Mouse (Mus musculus): ENCODE data around the gene Cd33. TPM values are rescaled to one million over a fixed set of nuclear protein-coding genes. Genes with fewer than 3 reads are reported as not detected.

Gene Cd33
- polyA plus RNA-seq, 1 experiment from 2014 or later, result 3.0 TPM

- H3K4me1 ChIP-seq (replicated peaks), result no peaks in the 10 kb centered on the region
- H3K9ac ChIP-seq, result no peak overlapping the region
- H3K9me3 ChIP-seq (replicated peaks), result no peaks in the 10 kb centered on the region
- no peaks in the 10 kb centered on the region for H3K27me3 ChIP-seq
- no peak for ATAC-seq (ENCODE audit: insufficient read depth)
- WGBS (ENCODE audit: insufficient replicate concordance), result 11% methylated on average over 3 of the region's 3 CpGs
- no peak overlapping the region for H3K27ac ChIP-seq (replicated peaks)
- no peak overlapping the region for H3K4me2 ChIP-seq
- H3K4me3 ChIP-seq (replicated peaks), result no peak overlapping the region
- no peaks in the 10 kb centered on the region for H3K36me3 ChIP-seq (replicated peaks)
Measured at GRCm38 (mm10) chr7:43554550-43554949, 10.3 kb upstream of the Cd33 start.

DNA sequence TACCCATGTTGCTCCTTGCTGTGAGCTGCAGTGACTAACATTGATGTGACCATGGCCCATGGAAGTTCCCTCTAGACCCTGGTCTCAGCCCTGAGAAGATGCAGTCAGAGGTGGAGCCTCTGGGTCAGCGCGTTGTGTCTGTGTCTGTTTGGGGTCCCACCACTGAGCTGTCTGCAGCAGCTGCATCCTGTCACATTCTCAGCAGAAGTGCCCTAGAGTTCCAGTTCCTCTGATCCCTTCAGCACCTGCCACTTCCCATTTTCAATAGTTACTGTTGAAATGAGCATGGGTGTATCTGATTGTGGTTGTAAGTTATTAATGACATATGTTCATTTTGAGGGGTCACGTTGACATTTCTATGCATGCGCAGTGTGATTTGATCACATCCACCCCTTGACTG lies 8.9 kb upstream of the Cd33 start:
- no peaks in the 10 kb centered on the region for H3K4me1 ChIP-seq (replicated peaks)
- H3K36me3 ChIP-seq (replicated peaks), result no peaks in the 10 kb centered on the region
- WGBS (ENCODE audit: insufficient replicate concordance), result 21% methylated on average over 4 of the region's 4 CpGs
- H3K9me3 ChIP-seq (replicated peaks), result no peaks in the 10 kb centered on the region
- no peaks in the 10 kb centered on the region for H3K27me3 ChIP-seq
- no peak overlapping the region for H3K4me2 ChIP-seq
- H3K4me3 ChIP-seq (replicated peaks), result no peak overlapping the region
- no peak overlapping the region for H3K9ac ChIP-seq
- no peak for ATAC-seq (ENCODE audit: insufficient read depth)
- no peak overlapping the region for H3K27ac ChIP-seq (replicated peaks)

- Histone ChIP-seq H3K27me3 (no peaks in the 10 kb centered on the region), H3K27ac (replicated peaks) (no peak overlapping the region), H3K36me3 (replicated peaks) (no peaks in the 10 kb centered on the region), H3K9me3 (replicated peaks) (no peaks in the 10 kb centered on the region), H3K4me2 (no peak overlapping the region), H3K4me3 (replicated peaks) (no peak overlapping the region), H3K9ac (no peak overlapping the region), H3K4me1 (replicated peaks) (no peaks in the 10 kb centered on the region)
- WGBS (ENCODE audit: insufficient replicate concordance), result 56% methylated on average over 4 of the region's 4 CpGs
- ATAC-seq (ENCODE audit: insufficient read depth), result no peak
Measured at GRCm38 (mm10) chr7:43548206-43548605, 4.0 kb upstream of the Cd33 start.

DNA sequence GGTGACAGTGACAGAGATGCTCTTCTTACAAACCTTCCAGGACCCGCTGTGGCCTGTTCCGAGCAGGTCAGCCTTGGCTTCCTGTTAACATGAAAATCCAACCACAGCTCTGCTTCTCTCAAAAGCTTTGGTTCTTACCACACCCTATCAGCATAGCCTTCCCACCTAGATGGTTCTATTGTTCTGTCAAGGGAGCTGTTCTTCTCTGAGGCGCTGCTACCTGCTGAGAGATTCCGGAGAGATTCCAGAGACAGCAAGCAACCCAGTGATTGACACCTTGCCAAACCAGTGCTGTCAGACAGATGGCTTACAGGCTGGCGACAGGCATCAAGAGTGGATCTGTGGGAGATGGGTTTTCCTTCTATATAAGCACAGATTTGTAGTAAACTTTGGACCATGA lies 3.4 kb upstream of the Cd33 start:
- Histone ChIP-seq H3K9me3 (replicated peaks) (no peaks in the 10 kb centered on the region), H3K4me2 (no peak overlapping the region), H3K27me3 (no peaks in the 10 kb centered on the region), H3K36me3 (replicated peaks) (no peaks in the 10 kb centered on the region), H3K9ac (no peak overlapping the region), H3K27ac (replicated peaks) (no peak overlapping the region), H3K4me1 (replicated peaks) (no peaks in the 10 kb centered on the region), H3K4me3 (replicated peaks) (no peak overlapping the region)
- 43% methylated on average over 5 of the region's 5 CpGs for WGBS (ENCODE audit: insufficient replicate concordance)
- no peak for ATAC-seq (ENCODE audit: insufficient read depth)

- H3K9ac ChIP-seq, result no peak overlapping the region
- H3K27ac ChIP-seq (replicated peaks), result no peak overlapping the region
- H3K27me3 ChIP-seq, result no peaks in the 10 kb centered on the region
- H3K4me1 ChIP-seq (replicated peaks), result no peaks in the 10 kb centered on the region
- H3K4me3 ChIP-seq (replicated peaks), result no peak overlapping the region
- ATAC-seq (ENCODE audit: insufficient read depth), result no peak
- no peaks in the 10 kb centered on the region for H3K9me3 ChIP-seq (replicated peaks)
- H3K36me3 ChIP-seq (replicated peaks), result no peaks in the 10 kb centered on the region
- WGBS (ENCODE audit: insufficient replicate concordance), result 45% methylated on average over 7 of the region's 7 CpGs
- no peak overlapping the region for H3K4me2 ChIP-seq
Measured at GRCm38 (mm10) chr7:43545656-43546545, 1.7 kb upstream of the Cd33 start.

DNA sequence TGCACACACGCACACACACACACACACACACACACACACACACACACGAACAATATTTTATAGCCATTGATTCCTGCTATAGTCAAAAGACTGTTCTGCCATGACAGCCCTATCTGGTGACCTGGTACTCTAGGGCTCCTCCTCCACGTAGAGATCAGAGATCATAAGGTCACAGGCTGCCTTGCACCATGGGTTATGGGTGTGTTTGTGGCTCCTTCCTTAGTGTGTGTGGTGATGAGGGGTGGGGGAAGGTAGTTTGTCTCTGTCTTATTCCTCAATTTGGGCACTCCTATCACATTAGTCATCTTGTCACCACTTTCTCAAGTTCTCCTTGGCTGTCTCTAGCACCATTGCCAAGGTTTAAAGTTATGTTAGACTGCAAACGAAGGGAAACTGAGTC lies 5.7 kb downstream of the Cd33 start:
- Histone ChIP-seq H3K27me3 (no peaks in the 10 kb centered on the region), H3K27ac (replicated peaks) (no peak overlapping the region), H3K4me3 (replicated peaks) (no peak overlapping the region), H3K4me1 (replicated peaks) (no peaks in the 10 kb centered on the region), H3K9ac (no peak overlapping the region), H3K9me3 (replicated peaks) (no peaks in the 10 kb centered on the region), H3K36me3 (replicated peaks) (no peaks in the 10 kb centered on the region), H3K4me2 (no peak overlapping the region)
- WGBS (ENCODE audit: insufficient replicate concordance), result 43% methylated on average over 4 of the region's 4 CpGs
- no peak for ATAC-seq (ENCODE audit: insufficient read depth)

GRCm38 (mm10) chr7:43532936-43533505 lies 11.2 kb downstream of the Cd33 start:
- no peak overlapping the region for H3K9ac ChIP-seq
- ATAC-seq (ENCODE audit: insufficient read depth), result peak; percentile 37; the same call in 1 of the 2 replicates
- H3K36me3 ChIP-seq (replicated peaks), result no peaks in the 10 kb centered on the region
- no peaks in the 10 kb centered on the region for H3K27me3 ChIP-seq
- H3K4me2 ChIP-seq, result peak overlapping the region; percentile 18; the same call in 1 of the 2 replicates
- WGBS (ENCODE audit: insufficient replicate concordance), result 24% methylated on average over 9 of the region's 9 CpGs
- no peaks in the 10 kb centered on the region for H3K4me1 ChIP-seq (replicated peaks)
- no peaks in the 10 kb centered on the region for H3K9me3 ChIP-seq (replicated peaks)
- H3K27ac ChIP-seq (replicated peaks), result peak overlapping the region; percentile 42
- H3K4me3 ChIP-seq (replicated peaks), result peak overlapping the region; percentile 22; the same call in 1 of the 2 replicates

DNA sequence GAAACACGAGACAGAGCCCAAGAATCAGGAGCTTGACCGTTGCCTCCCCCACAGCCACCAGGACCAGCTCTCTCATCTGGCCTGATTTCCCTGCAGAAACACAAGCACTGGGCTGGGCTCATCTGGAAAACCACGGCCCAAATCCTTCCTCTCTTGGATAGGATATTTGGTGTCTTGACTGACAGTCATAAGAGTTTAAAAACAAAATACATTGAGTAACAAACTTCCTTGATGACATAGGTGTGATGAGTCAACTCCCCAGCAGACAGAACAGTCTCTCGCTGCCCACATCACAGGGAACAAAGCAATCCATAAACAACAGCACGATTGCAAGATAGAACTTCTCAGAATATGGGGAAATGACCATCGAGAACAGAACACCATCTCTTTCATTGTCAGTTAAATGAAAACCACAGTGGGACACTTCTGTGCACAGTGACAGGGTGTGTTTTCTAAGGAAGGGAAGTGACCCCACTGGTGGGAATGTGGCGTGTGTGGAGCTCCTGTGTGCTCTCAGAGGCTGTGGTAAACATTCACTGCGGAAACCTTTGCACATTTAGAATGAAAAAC lies 13.9 kb downstream of the Cd33 start:
- no peaks in the 10 kb centered on the region for H3K27me3 ChIP-seq
- H3K9ac ChIP-seq, result no peak overlapping the region
- H3K4me2 ChIP-seq, result peak overlapping the region; percentile 10; the same call in 1 of the 2 replicates
- H3K36me3 ChIP-seq (replicated peaks), result no peaks in the 10 kb centered on the region
- H3K4me1 ChIP-seq (replicated peaks), result no peaks in the 10 kb centered on the region
- no peak overlapping the region for H3K27ac ChIP-seq (replicated peaks)
- no peaks in the 10 kb centered on the region for H3K9me3 ChIP-seq (replicated peaks)
- no peak overlapping the region for H3K4me3 ChIP-seq (replicated peaks)
- ATAC-seq (ENCODE audit: insufficient read depth), result no peak
- 30% methylated on average over 8 of the region's 8 CpGs for WGBS (ENCODE audit: insufficient replicate concordance)

GRCm38 (mm10) chr7:43525313-43525712 lies 18.9 kb downstream of the Cd33 start:
- ATAC-seq (ENCODE audit: insufficient read depth), result no peak
- Histone ChIP-seq H3K9me3 (replicated peaks) (no peaks in the 10 kb centered on the region), H3K4me3 (replicated peaks) (no peak overlapping the region), H3K27ac (replicated peaks) (no peak overlapping the region), H3K36me3 (replicated peaks) (no peaks in the 10 kb centered on the region), H3K27me3 (no peaks in the 10 kb centered on the region), H3K4me1 (replicated peaks) (no peaks in the 10 kb centered on the region), H3K4me2 (no peak overlapping the region), H3K9ac (no peak overlapping the region)
- 27% methylated on average over 3 of the region's 3 CpGs for WGBS (ENCODE audit: insufficient replicate concordance)

DNA sequence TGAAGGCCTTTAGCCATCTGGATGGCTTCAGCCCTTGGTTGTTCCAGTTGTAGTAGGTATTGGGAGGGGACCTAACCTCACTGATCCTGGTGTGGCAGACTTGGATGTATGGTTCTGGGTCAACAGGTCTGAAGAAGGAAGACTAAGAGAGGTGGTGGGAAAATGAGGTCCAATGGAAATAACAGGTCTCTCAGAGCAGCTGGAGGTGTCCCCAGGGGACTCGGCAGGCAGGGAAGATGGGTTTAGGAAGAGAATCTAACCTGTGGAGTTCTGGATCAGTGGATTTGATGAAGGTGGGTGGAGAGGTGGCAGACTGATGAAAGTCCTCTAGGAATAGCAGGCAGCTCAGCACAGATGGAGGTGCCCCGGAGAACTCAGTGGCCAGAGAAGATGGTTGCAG lies 21.5 kb downstream of the Cd33 start:
- Histone ChIP-seq H3K4me3 (replicated peaks) (no peak overlapping the region), H3K36me3 (replicated peaks) (no peaks in the 10 kb centered on the region), H3K4me2 (no peak overlapping the region), H3K27me3 (no peaks in the 10 kb centered on the region), H3K9ac (no peak overlapping the region), H3K9me3 (replicated peaks) (no peaks in the 10 kb centered on the region), H3K27ac (replicated peaks) (no peak overlapping the region), H3K4me1 (replicated peaks) (no peaks in the 10 kb centered on the region)
- WGBS (ENCODE audit: insufficient replicate concordance), result 71% methylated on average over 2 of the region's 2 CpGs
- ATAC-seq (ENCODE audit: insufficient read depth), result no peak

- Histone ChIP-seq H3K4me2 (no peak overlapping the region), H3K27ac (replicated peaks) (no peak overlapping the region), H3K9ac (no peak overlapping the region), H3K4me1 (replicated peaks) (no peaks in the 10 kb centered on the region), H3K4me3 (replicated peaks) (no peak overlapping the region), H3K36me3 (replicated peaks) (no peaks in the 10 kb centered on the region), H3K9me3 (replicated peaks) (no peaks in the 10 kb centered on the region), H3K27me3 (no peaks in the 10 kb centered on the region)
- no peak for ATAC-seq (ENCODE audit: insufficient read depth)
- WGBS (ENCODE audit: insufficient replicate concordance), result 69% methylated on average over 15 of the region's 15 CpGs
Measured at GRCm38 (mm10) chr7:43518341-43518740, 25.9 kb downstream of the Cd33 start.
